Mouse (Mus musculus) heart, adult 9 months (tissue): ENCODE measurements around the gene Tex14.
A peak's percentile ranks its signal among the peaks of the same experiment; 100 is the strongest.
"Not testable (repeated sequence)": the region's sequence is repeated elsewhere in the genome, so short reads cannot be mapped to it uniquely, and the experiment has no call there.

Source experiments
- DNase-seq, 2 experiments: peaks; one replicate each; pipeline ENCODE4 v3.0.0; 2022; ENCODE audit warnings: low spot score in 2 of 2

Gene Tex14

DNA sequence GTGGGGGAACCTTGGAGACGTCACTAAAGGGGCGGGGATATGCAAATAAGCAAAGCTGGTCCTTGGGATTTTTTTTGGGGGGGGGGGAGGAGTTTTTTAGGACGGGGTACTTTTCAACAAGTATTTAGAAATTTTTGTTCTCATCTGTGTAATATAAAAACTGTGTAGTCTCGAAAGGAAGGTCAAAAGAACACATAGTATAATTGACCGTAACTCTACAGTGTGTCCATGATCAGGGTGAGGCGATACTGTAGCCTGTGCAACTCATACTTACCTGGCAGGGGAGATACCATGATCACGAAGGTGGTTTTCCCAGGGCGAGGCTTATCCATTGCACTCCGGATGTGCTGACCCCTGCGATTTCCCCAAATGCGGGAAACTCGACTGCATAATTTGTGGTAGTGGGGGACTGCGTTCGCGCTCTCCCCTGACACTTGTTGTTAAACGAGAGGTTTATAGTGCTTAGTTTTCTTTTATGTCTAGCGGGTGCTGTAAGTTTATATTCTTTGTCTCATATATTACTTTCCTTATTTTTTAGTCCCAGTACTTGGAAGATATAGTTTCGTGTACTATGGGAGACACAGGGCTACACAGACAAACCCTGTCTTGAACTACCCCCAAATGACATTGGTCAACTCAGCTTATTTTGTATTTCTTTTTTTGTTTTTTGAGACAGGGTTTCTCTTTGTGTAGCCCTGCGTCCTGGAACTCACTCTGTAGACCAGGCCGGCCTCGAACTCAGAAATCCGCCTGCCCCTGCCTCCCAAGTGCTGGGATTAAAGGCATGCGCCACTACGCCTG is 21.8 kb downstream of the Tex14 start:
- DNase-seq: peak; percentile 87 to 92

DNA sequence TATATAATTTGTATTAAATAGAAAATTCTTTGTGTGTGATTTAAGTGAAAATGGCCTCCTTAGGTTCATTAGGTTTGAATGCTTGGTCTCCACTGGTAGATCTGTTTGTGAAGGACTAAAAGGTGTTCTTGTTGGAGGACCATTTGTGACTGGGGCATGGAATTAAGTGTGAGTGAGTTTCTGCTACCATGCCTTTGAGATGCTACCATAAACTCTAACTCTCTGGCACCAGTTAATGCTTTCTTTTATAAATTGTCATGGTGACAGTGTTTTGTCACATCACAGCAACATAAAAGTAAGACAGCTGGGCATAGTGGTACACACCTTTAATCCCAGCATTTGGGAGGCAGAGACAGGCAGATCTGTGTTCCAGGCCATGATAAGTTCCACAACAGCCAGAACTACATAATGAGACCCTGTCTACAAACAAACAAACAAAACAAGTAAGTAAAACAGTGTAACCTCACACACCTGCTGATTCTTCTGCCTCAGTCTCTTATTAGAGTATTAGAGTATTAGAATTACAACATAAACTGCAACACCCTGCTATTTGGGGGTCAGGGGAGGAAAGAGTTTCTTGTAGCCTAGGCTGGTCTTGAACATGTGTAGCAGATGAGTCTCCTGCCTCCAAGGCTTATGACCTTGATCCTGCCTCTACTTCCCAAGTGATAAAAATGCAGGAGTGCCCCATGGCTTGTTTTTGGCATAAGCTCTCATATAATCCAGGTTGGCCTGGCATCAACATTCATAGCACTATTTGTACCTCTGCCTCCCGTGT is 22.6 kb downstream of the Tex14 start:
- DNase-seq: no peak

DNA sequence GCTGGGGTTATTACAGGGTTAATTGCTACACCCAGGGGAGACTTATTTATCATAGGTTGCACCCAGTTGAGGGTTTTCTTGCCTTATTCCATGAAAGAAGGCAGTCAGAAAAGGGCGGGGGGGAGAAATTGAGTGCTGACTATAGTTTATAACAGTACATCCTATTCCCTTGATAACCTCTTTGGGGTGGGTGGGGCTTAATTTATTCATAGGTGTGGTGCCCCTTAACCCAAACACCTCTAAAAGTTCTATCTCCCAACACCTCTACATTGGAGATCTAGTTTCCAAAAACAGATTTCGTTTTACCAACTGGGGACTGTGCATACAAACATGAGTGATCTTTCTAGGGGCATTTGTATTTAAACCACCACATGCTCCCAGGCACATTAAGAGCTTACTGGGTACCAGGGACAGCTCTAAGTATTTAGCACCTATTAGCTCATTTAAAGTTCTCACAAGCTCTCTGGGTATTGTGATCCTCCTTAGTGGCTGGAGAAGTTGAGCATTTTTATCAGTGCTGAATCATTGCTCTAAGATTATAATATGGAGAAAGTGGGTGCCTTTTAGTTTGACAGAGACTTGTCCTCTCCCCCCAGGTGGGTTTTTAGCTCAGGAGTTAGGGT is 23.3 kb downstream of the Tex14 start:
- DNase-seq: no peak

DNA sequence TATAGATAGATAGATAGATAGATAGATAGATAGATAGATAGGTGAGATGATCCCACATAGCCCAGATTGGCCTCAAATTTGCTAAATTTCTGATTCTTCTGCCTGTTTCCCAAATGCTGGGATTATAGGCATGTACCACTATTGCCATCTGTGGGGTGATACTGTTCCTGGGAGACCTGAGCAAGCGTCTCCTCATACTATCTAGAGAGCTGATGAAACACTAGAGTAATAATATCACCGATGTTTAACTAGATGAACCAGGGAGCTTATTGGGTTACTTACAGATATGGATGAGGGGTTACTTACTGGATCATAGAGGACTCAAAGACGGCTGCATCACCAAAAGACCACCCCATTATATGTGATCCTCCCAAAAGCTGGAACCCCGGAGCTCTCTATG is 24.5 kb downstream of the Tex14 start:
- no peak for DNase-seq

DNA sequence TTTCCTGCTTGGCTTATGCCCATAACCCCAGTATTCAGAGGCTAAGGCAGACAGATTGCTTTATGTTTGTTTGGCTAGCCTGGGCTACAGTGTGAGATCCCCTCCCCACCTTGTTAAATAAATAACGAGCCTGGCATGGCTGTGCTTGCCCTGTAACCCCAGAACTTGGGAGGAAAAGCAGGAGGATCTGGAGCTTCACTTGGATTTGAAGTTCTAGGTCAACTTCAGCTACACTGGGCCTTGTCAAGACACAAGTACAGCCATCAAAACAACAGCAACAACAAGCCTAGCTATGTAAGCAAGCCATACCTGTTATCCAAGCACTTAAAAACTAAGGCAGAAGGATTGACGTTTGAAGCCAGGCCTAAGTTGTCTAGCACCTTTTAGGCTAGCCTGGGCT is 25.5 kb downstream of the Tex14 start:
- DNase-seq: no peak

DNA sequence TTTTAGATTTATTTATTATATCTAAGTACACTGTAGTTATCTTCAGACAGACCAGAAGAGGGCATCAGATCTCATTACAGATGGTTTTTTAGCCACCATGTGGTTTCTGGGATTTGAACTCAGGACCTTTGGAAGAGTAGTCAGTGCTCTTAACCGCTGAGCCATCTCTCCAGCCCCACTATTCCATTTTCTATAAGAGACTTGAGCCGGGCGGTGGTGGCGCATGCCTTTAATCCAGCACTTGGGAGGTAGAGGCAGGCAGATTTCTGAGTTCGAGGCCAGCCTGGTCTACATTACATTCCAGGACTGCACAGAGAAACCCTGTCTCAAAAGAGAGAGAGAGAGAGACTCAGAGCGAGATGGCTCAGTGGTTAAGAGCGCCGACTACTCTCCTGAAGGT is 26.9 kb downstream of the Tex14 start:
- DNase-seq: not testable (repeated sequence)

GRCm38 (mm10) chr11:87432447-87432846 is 27.6 kb downstream of the Tex14 start:
- no peak for DNase-seq

GRCm38 (mm10) chr11:87432933-87433669 is 28.2 kb downstream of the Tex14 start:
- no peak for DNase-seq

DNA sequence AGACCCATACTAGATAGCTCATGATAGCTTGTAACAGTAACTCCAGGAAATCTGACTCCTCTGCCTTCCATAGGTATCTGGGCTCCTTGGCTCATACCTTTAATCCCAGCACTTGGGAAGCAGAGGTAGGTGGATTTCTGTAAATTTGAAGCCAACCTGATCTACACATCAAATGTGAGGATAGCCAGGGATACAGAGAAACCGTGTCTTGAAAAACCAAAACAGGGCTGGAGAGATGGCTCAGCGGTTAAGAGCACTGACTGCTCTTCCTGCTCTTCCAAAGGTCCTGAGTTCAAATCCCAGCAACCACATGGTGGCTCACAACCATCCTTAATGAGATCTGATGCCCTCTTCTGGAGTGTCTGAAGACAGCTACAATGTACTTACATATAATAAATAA is 30.2 kb downstream of the Tex14 start:
- DNase-seq: not testable (repeated sequence)

GRCm38 (mm10) chr11:87436326-87437232 is 31.7 kb downstream of the Tex14 start:
- no peak for DNase-seq

GRCm38 (mm10) chr11:87439796-87440420 is 35.0 kb downstream of the Tex14 start:
- DNase-seq: no peak

- peak; percentile 86 to 87 for DNase-seq
Observed at GRCm38 (mm10) chr11:87442643-87443372, 37.9 kb downstream of the Tex14 start.

- peak; percentile 70 to 74 for DNase-seq
Observed at GRCm38 (mm10) chr11:87443373-87443883, 38.6 kb downstream of the Tex14 start.

GRCm38 (mm10) chr11:87444056-87444455 is 39.2 kb downstream of the Tex14 start:
- DNase-seq: not testable (repeated sequence)

GRCm38 (mm10) chr11:87444735-87445428 is 40.0 kb downstream of the Tex14 start:
- DNase-seq: no peak

DNA sequence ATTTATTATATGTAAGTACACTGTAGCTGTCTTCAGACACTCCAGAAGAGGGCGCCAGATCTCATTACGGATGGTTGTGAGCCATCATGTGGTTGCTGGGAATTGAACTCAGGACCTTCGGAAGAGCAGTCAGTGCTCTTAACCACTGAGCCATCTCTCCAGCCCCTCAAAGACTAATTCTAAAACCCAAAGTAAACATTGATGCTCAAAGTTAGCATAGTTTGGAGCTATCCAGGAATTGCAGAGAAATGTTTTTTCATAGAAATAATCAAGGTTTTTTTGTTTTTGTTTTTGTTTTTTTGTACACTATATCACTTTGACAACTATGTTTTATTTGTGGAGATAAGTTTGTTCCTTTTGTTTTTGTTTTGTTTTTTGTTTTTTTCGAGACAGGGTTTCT is 40.7 kb downstream of the Tex14 start:
- not testable (repeated sequence) for DNase-seq

DNA sequence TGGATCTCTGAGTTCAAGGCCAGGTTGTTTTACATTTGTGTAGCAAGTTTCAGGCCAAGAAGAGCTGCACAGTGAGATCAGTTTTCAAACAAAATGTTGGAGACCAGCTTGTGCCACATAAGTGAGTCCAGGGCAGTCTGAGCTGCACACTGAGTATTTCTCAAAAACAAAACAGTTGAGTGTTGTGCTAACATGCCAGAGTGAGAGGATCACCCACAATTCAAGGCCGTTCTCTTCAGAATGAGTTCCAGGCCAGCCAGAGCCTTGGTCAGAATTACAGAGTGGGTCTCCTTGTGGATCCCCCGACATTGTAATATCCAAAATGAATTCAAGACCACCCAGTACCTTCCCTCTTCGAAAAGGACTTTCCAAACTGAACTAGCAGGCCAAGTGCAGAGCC is 41.3 kb downstream of the Tex14 start:
- no peak for DNase-seq

GRCm38 (mm10) chr11:87447429-87447828 is 42.6 kb downstream of the Tex14 start:
- no peak for DNase-seq

DNA sequence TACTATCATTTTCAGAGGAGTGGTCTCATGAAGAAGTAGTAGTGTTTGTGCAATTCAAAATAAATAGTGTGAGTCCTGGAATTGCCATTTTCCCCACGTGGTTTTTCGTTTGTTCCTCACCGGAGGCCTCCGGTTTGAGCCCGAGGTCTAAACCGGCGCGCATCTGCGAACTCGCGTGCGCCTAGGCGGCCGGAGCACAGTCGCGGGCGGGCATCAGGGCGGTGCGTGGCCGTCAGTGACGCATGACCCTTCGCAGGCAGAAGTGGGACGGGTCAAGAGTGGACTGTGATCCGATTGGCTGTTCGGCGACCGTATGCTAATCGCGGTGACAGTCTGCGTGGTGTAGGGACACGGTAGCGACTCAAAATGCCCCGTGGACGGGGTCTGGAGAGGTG is 43.2 kb downstream of the Tex14 start:
- DNase-seq: peak; percentile 96 to 98
